Mouse (Mus musculus) hindbrain, embryonic 16.5 days (tissue): ENCODE data around the gene Mttp. TPM values are rescaled to one million over a fixed set of nuclear protein-coding genes. Genes with fewer than 3 reads are reported as not detected.
A peak's percentile ranks its signal among the peaks of the same experiment; 100 is the strongest.

Source experiments
- ATAC-seq: fragments of 200-750 bp; cut with Nextera tagmentation; 2 replicates; pipeline ENCODE4 v1.8.0; 2017; ENCODE audit warnings: moderate TSS enrichment, moderate library complexity
- H3K27ac ChIP-seq: fragments of 300-500 bp; sonication (generic); 2 replicates; pipeline ENCODE4 v1.5.1; 2014; ENCODE audit warnings: low read depth, mild to moderate bottlenecking, control low read depth, low read length, moderate library complexity
- H3K27me3 ChIP-seq: fragments of 300-500 bp; sonication (generic); replicated peaks from 2 replicates; pipeline ENCODE4 v1.6.1; 2014; ENCODE audit warnings: low read length; ENCODE audit not compliant: control insufficient read depth, insufficient read depth
- H3K36me3 ChIP-seq: fragments of 300-500 bp; sonication (generic); 2 replicates; pipeline ENCODE4 v1.6.1; 2014; ENCODE audit warnings: mild to moderate bottlenecking, low read length, moderate library complexity, mixed read lengths; ENCODE audit not compliant: control insufficient read depth, insufficient read depth
- H3K4me1 ChIP-seq: fragments of 300-500 bp; sonication (generic); 2 replicates; pipeline ENCODE4 v1.6.1; 2014; ENCODE audit warnings: low read depth, low read length; ENCODE audit not compliant: control insufficient read depth, insufficient read depth
- H3K4me2 ChIP-seq: fragments of 300-500 bp; sonication (generic); 2 replicates; pipeline ENCODE4 v1.6.1; 2014; ENCODE audit warnings: mild to moderate bottlenecking, low read length, control low read depth, moderate library complexity
- H3K4me3 ChIP-seq: fragments of 300-500 bp; sonication (generic); 2 replicates; pipeline ENCODE4 v1.5.1; 2014; ENCODE audit warnings: mild to moderate bottlenecking, low read length, control low read depth, moderate library complexity
- H3K9ac ChIP-seq: fragments of 300-500 bp; sonication (generic); 2 replicates; pipeline ENCODE4 v1.6.1; 2014; ENCODE audit warnings: low read depth, mild to moderate bottlenecking, control low read depth, low read length, moderate library complexity
- H3K9me3 ChIP-seq: fragments of 300-500 bp; sonication (generic); 2 replicates; pipeline ENCODE4 v1.6.1; 2014; ENCODE audit warnings: mild to moderate bottlenecking, low read length, moderate library complexity; ENCODE audit not compliant: control insufficient read depth
- WGBS: fragments of 180-500 bp; shearing (Covaris S2); extraction: QIAGEN DNeasy Blood & Tissue Kit; methylation state at CpG from one replicate; pipeline ENCODE4 v1.1.7; 2014; 5-methylcytosine and 5-hydroxymethylcytosine counted together
- polyA plus RNA-seq: library from polyadenylated mRNA; unstranded; fragments of >200 nt; fragmentation: Nextera tagmentation; extraction: Ambion mirVana; gene quantifications from 2 replicates; pipeline ENCODE4 v1.2.1, GENCODE M21; 2015

Mttp gene
- polyA plus RNA-seq, 1 experiment from 2014 or later: 8.4 TPM

- Histone ChIP-seq H3K27ac (no peak overlapping the region), H3K36me3 (no peaks in the 10 kb centered on the region), H3K9ac (no peak overlapping the region), H3K9me3 (no peaks in the 10 kb centered on the region), H3K4me1 (no peaks in the 10 kb centered on the region), H3K4me3 (no peak overlapping the region), H3K27me3 (no peaks in the 10 kb centered on the region), H3K4me2 (no peak overlapping the region)
- 77% methylated on average over 1 of the region's 1 CpGs for WGBS
- ATAC-seq: no peak
These were observed 66.1 kb downstream of the Mttp start for GRCm38 (mm10) chr3:138078701-138079100.

GRCm38 (mm10) chr3:138077476-138078340 lies 67.1 kb downstream of the Mttp start:
- no peaks in the 10 kb centered on the region for H3K9me3 ChIP-seq
- no peaks in the 10 kb centered on the region for H3K27me3 ChIP-seq
- H3K27ac ChIP-seq: no peak overlapping the region
- H3K4me2 ChIP-seq: no peak overlapping the region
- H3K4me3 ChIP-seq: no peak overlapping the region
- no peaks in the 10 kb centered on the region for H3K4me1 ChIP-seq
- no peaks in the 10 kb centered on the region for H3K36me3 ChIP-seq
- no peak for ATAC-seq
- H3K9ac ChIP-seq: no peak overlapping the region
- WGBS: 77% methylated on average over 11 of the region's 11 CpGs

GRCm38 (mm10) chr3:138075209-138075608 lies 69.6 kb downstream of the Mttp start:
- Histone ChIP-seq H3K9me3 (no peaks in the 10 kb centered on the region), H3K36me3 (no peaks in the 10 kb centered on the region), H3K4me2 (no peak overlapping the region), H3K4me3 (no peak overlapping the region), H3K4me1 (no peaks in the 10 kb centered on the region), H3K27me3 (no peaks in the 10 kb centered on the region), H3K9ac (no peak overlapping the region), H3K27ac (no peak overlapping the region)
- WGBS: 42% methylated on average over 8 of the region's 8 CpGs
- peak; percentile 95 for ATAC-seq

- Histone ChIP-seq H3K4me3 (no peak overlapping the region), H3K36me3 (no peaks in the 10 kb centered on the region), H3K9ac (no peak overlapping the region), H3K9me3 (no peaks in the 10 kb centered on the region), H3K27me3 (no peaks in the 10 kb centered on the region), H3K4me1 (no peaks in the 10 kb centered on the region), H3K4me2 (no peak overlapping the region), H3K27ac (no peak overlapping the region)
- no peak for ATAC-seq
- 100% methylated on average over 1 of the region's 1 CpGs for WGBS
These were observed 70.6 kb downstream of the Mttp start for GRCm38 (mm10) chr3:138074214-138074613.

- Histone ChIP-seq H3K4me2 (no peak overlapping the region), H3K4me1 (peaks cover 2% of the 10 kb centered on the region), H3K36me3 (no peaks in the 10 kb centered on the region), H3K27me3 (no peaks in the 10 kb centered on the region), H3K9ac (no peak overlapping the region), H3K9me3 (no peaks in the 10 kb centered on the region), H3K27ac (no peak overlapping the region), H3K4me3 (no peak overlapping the region)
- no peak for ATAC-seq
- WGBS: 81% methylated on average over 10 of the region's 10 CpGs
These were observed 73.2 kb downstream of the Mttp start for GRCm38 (mm10) chr3:138071476-138072073.

GRCm38 (mm10) chr3:138071004-138071403 lies 73.8 kb downstream of the Mttp start:
- H3K36me3 ChIP-seq: no peaks in the 10 kb centered on the region
- peaks cover 8% of the 10 kb centered on the region for H3K4me1 ChIP-seq
- H3K4me3 ChIP-seq: no peak overlapping the region
- ATAC-seq: no peak
- no peaks in the 10 kb centered on the region for H3K9me3 ChIP-seq
- WGBS: 15% methylated on average over 1 of the region's 1 CpGs
- no peak overlapping the region for H3K9ac ChIP-seq
- H3K4me2 ChIP-seq: no peak overlapping the region
- H3K27ac ChIP-seq: no peak overlapping the region
- no peaks in the 10 kb centered on the region for H3K27me3 ChIP-seq

GRCm38 (mm10) chr3:138069756-138070511 lies 74.8 kb downstream of the Mttp start:
- no peak for ATAC-seq
- 62% methylated on average over 18 of the region's 18 CpGs for WGBS
- H3K4me2 ChIP-seq: no peak overlapping the region
- no peaks in the 10 kb centered on the region for H3K9me3 ChIP-seq
- peaks cover 8% of the 10 kb centered on the region for H3K4me1 ChIP-seq
- no peaks in the 10 kb centered on the region for H3K36me3 ChIP-seq
- H3K9ac ChIP-seq: no peak overlapping the region; the same call in 1 of the 2 replicates
- no peaks in the 10 kb centered on the region for H3K27me3 ChIP-seq
- H3K4me3 ChIP-seq: no peak overlapping the region
- H3K27ac ChIP-seq: no peak overlapping the region

- H3K36me3 ChIP-seq: no peaks in the 10 kb centered on the region
- WGBS: 94% methylated on average over 12 of the region's 12 CpGs
- H3K4me3 ChIP-seq: no peak overlapping the region
- H3K9me3 ChIP-seq: no peaks in the 10 kb centered on the region
- H3K27ac ChIP-seq: no peak overlapping the region
- no peak overlapping the region for H3K4me2 ChIP-seq
- H3K27me3 ChIP-seq: no peaks in the 10 kb centered on the region
- no peak overlapping the region for H3K9ac ChIP-seq
- H3K4me1 ChIP-seq: peaks cover 15% of the 10 kb centered on the region
- ATAC-seq: no peak
These were observed 76.7 kb downstream of the Mttp start for GRCm38 (mm10) chr3:138068103-138068502.

- Histone ChIP-seq H3K9me3 (no peaks in the 10 kb centered on the region), H3K9ac (peak within 1 kb of the TSS; percentile 28; the same call in 1 of the 2 replicates), H3K27ac (no peak within 1 kb of the TSS), H3K4me3 (0 out of 2 replicates have a peak within 1 kb of the TSS, but pooled peaks have one; percentile 4), H3K4me1 (peaks cover 15% of the 10 kb centered on the region), H3K4me2 (peak within 1 kb of the TSS; percentile 52), H3K27me3 (no peaks in the 10 kb centered on the region), H3K36me3 (no peaks in the 10 kb centered on the region)
- 90% methylated on average over 12 of the region's 12 CpGs for WGBS
- ATAC-seq: no peak
These were observed 77.5 kb downstream of the Mttp start, which contains the start of gene Gm5105 for GRCm38 (mm10) chr3:138067288-138067687. Gene Gm5105, minus strand, starts transcription at chr3:138067388.
